ENCODE assay signal across 12 mouse cellular contexts in genomic region chr3:79283976-79284375, GRCm38 (mm10). TPM values are rescaled to one million over a fixed set of nuclear protein-coding genes. Genes with fewer than 3 reads are reported as not detected.
A peak's percentile ranks its signal among the peaks of the same experiment; 100 is the strongest.
DNase-seq lines count a peak whose midpoint lies in the region; ATAC-seq and TF ChIP-seq lines count a peak whose summit lies in the region.
"Had no signal": no experiment of that assay in that cellular context is flagged by ENCODE, and none has a peak within 500 bp of the region (broad histone marks: within the 10 kb centered on the region; RNA-seq: fewer than 3 reads in every experiment).

No protein-coding gene starts in this region.

- no peak for ATAC-seq in kidney, embryonic 14.5 days (ENCODE audit: low FRiP score, low TSS enrichment)
- no peak for ATAC-seq in stomach, embryonic 14.5 days (ENCODE audit: insufficient number of reproducible peaks, insufficient read depth, low FRiP score, low read depth)
- no peak for ATAC-seq in stomach, postnatal 0 days (ENCODE audit: low FRiP score, low TSS enrichment)
- ATAC-seq in hindbrain, embryonic 16.5 days = no peak

- no peak overlapping the region for H3K4me2 ChIP-seq in kidney, embryonic 14.5 days (replicated peaks; ENCODE audit: low read depth, low read length)
- H3K4me2 ChIP-seq in stomach, embryonic 14.5 days (replicated peaks; ENCODE audit: low read depth, low read length) = peak overlapping the region; percentile 76; the same call in 1 of the 2 replicates
- H3K4me2 ChIP-seq in stomach, postnatal 0 days (replicated peaks; ENCODE audit: low read depth) = no peak overlapping the region
- peak overlapping the region; percentile 76 for H3K4me2 ChIP-seq in hindbrain, embryonic 16.5 days (ENCODE audit: low read length)

- no peak for TF ChIP-seq EP300 in stomach, postnatal 0 days (optimal IDR thresholded peaks at IDR 0.05)

- TF ChIP-seq POLR2A in kidney, adult 2 months (IDR thresholded peaks at IDR 0.05; ENCODE audit: low read depth, low read length) = no peak

- 42% methylated on average over 3 of the region's 3 CpGs for WGBS in kidney, adult 2 months
- 59% methylated on average over 3 of the region's 3 CpGs for WGBS in kidney, embryonic 14.5 days
- 66% methylated on average over 3 of the region's 3 CpGs for WGBS in stomach, embryonic 14.5 days
- WGBS in stomach, postnatal 0 days = 61% methylated on average over 3 of the region's 3 CpGs
- 63% methylated on average over 3 of the region's 3 CpGs for WGBS in hindbrain, embryonic 16.5 days

- DNase-seq in kidney, adult 2 months = peak; percentile 18
- no peak for DNase-seq in stomach, postnatal 0 days (ENCODE audit: low spot score)
- DNase-seq in adrenal gland, postnatal 10 days = no peak
- no peak for DNase-seq in MN1 (ENCODE audit: low spot score)
- DNase-seq: thymus, adult 2 months had no signal

- no peaks in the 10 kb centered on the region for H3K9me3 ChIP-seq in kidney, embryonic 14.5 days (ENCODE audit: control insufficient read depth, low read length)
- H3K9me3 ChIP-seq in stomach, embryonic 14.5 days (ENCODE audit: control insufficient read depth, low read depth, low read length) = no peaks in the 10 kb centered on the region
- no peaks in the 10 kb centered on the region for H3K9me3 ChIP-seq in stomach, postnatal 0 days (ENCODE audit: control insufficient read depth, low read length)
- no peaks in the 10 kb centered on the region for H3K9me3 ChIP-seq in hindbrain, embryonic 16.5 days (ENCODE audit: control insufficient read depth, low read length)
- H3K9me3 ChIP-seq: limb, embryonic 15.5 days had no signal

- H3K4me3 ChIP-seq in kidney, adult 2 months (ENCODE audit: insufficient read depth, low read depth, low read length) = no peak overlapping the region
- no peak overlapping the region for H3K4me3 ChIP-seq in kidney, embryonic 14.5 days (ENCODE audit: low read length)
- H3K4me3 ChIP-seq in stomach, embryonic 14.5 days (ENCODE audit: low read depth, low read length) = no peak overlapping the region
- no peak overlapping the region for H3K4me3 ChIP-seq in stomach, postnatal 0 days (ENCODE audit: low read depth, low read length)
- no peak overlapping the region for H3K4me3 ChIP-seq in hindbrain, embryonic 16.5 days (ENCODE audit: low read length)

- no peaks in the 10 kb centered on the region for H3K36me3 ChIP-seq in kidney, adult 2 months (ENCODE audit: control insufficient read depth, insufficient read depth, low read length)
- H3K36me3 ChIP-seq in kidney, embryonic 14.5 days (ENCODE audit: control insufficient read depth, insufficient read depth, low read length) = no peaks in the 10 kb centered on the region
- no peaks in the 10 kb centered on the region for H3K36me3 ChIP-seq in stomach, embryonic 14.5 days (ENCODE audit: control insufficient read depth, insufficient read depth, low read length)
- no peaks in the 10 kb centered on the region for H3K36me3 ChIP-seq in stomach, postnatal 0 days (ENCODE audit: control insufficient read depth, insufficient read depth, low read length)
- H3K36me3 ChIP-seq in hindbrain, embryonic 16.5 days (ENCODE audit: control insufficient read depth, insufficient read depth, low read length) = no peaks in the 10 kb centered on the region
- H3K36me3 ChIP-seq: limb, embryonic 15.5 days had no signal

- H3K27ac ChIP-seq in kidney, adult 2 months (ENCODE audit: insufficient read depth, low read depth, low read length) = no peak overlapping the region
- no peak overlapping the region for H3K27ac ChIP-seq in kidney, embryonic 14.5 days (ENCODE audit: low read depth, low read length)
- H3K27ac ChIP-seq in stomach, embryonic 14.5 days (ENCODE audit: low read length) = no peak overlapping the region
- no peak overlapping the region for H3K27ac ChIP-seq in stomach, postnatal 0 days (replicated peaks)
- no peak overlapping the region for H3K27ac ChIP-seq in hindbrain, embryonic 16.5 days (ENCODE audit: low read depth, low read length)
- H3K27ac ChIP-seq: limb, embryonic 15.5 days had no signal

- TF ChIP-seq CTCF in kidney, adult 2 months (conservative IDR thresholded peaks at IDR 0.05; ENCODE audit: insufficient read depth, insufficient read length, low read depth, low read length) = no peak
- TF ChIP-seq CTCF in stomach, postnatal 0 days (IDR thresholded peaks at IDR 0.05; ENCODE audit: low read depth) = no peak

- H3K9ac ChIP-seq in kidney, embryonic 14.5 days (ENCODE audit: low read depth, low read length) = no peak overlapping the region
- no peak overlapping the region for H3K9ac ChIP-seq in stomach, embryonic 14.5 days (replicated peaks; ENCODE audit: low read depth, low read length)
- no peak overlapping the region for H3K9ac ChIP-seq in stomach, postnatal 0 days (ENCODE audit: low read length)
- H3K9ac ChIP-seq in hindbrain, embryonic 16.5 days (ENCODE audit: low read depth, low read length) = no peak overlapping the region
- H3K9ac ChIP-seq: limb, embryonic 15.5 days had no signal

- peaks cover 31% of the 10 kb centered on the region for H3K4me1 ChIP-seq in kidney, adult 2 months (ENCODE audit: control insufficient read depth, insufficient read depth, low read length)
- H3K4me1 ChIP-seq in kidney, embryonic 14.5 days (ENCODE audit: control insufficient read depth, insufficient read depth, low read length) = peaks cover 11% of the 10 kb centered on the region
- H3K4me1 ChIP-seq in stomach, embryonic 14.5 days (ENCODE audit: control insufficient read depth, insufficient read depth, low read length) = peaks cover 24% of the 10 kb centered on the region
- peaks cover 10% of the 10 kb centered on the region for H3K4me1 ChIP-seq in stomach, postnatal 0 days (replicated peaks; ENCODE audit: control insufficient read depth, insufficient read depth)
- peaks cover 28% of the 10 kb centered on the region for H3K4me1 ChIP-seq in hindbrain, embryonic 16.5 days (ENCODE audit: control insufficient read depth, insufficient read depth, low read depth, low read length)

- no peaks in the 10 kb centered on the region for H3K27me3 ChIP-seq in kidney, adult 2 months (replicated peaks; ENCODE audit: control insufficient read depth, insufficient read depth, low read length)
- no peaks in the 10 kb centered on the region for H3K27me3 ChIP-seq in kidney, embryonic 14.5 days (ENCODE audit: control insufficient read depth, insufficient read depth, low read length)
- no peaks in the 10 kb centered on the region for H3K27me3 ChIP-seq in stomach, embryonic 14.5 days (ENCODE audit: control insufficient read depth, insufficient read depth, low read length)
- H3K27me3 ChIP-seq in stomach, postnatal 0 days (ENCODE audit: control insufficient read depth, insufficient read depth, low read length) = no peaks in the 10 kb centered on the region
- no peaks in the 10 kb centered on the region for H3K27me3 ChIP-seq in hindbrain, embryonic 16.5 days (replicated peaks; ENCODE audit: control insufficient read depth, insufficient read depth, low read length)

RNA-seq across cellular contexts. Expression of gene Rapgef2, which starts 2.3 kb away (rescaled TPM):
- polyA plus RNA-seq in kidney, adult 2 months (2012; rRNA removed) = 7.6 and 8.0 TPM in 2 replicates
- polyA plus RNA-seq in kidney, embryonic 14.5 days (2014; fragmentation: Nextera tagmentation; extraction: Ambion mirVana) = 6.1 and 9.0 TPM in 2 replicates
- 8.6 and 10.7 TPM in 2 replicates for polyA plus RNA-seq in stomach, embryonic 14.5 days (2014; fragmentation: Nextera tagmentation; extraction: Ambion mirVana)
- 2.3 and 2.4 TPM in 2 replicates for polyA plus RNA-seq in stomach, postnatal 0 days (2015; fragmentation: Nextera tagmentation; extraction: Ambion mirVana)
- 11.0 and 12.5 TPM in 2 replicates for polyA plus RNA-seq in hindbrain, embryonic 16.5 days (2015; fragmentation: Nextera tagmentation; extraction: Ambion mirVana)
- 10 to 100 TPM; 25.2 to 30.4 TPM for total RNA-seq in adrenal gland, postnatal 10 days (2021)

RNA-seq across cellular contexts. Expression of gene Gm17359, which starts 52.5 kb away (rescaled TPM):
- polyA plus RNA-seq in kidney, adult 2 months (2012; rRNA removed) = 0.08 and 0.10 TPM in 2 replicates
- polyA plus RNA-seq in kidney, embryonic 14.5 days (2014; fragmentation: Nextera tagmentation; extraction: Ambion mirVana) = not detected in 2 replicates
- not detected in 2 replicates for polyA plus RNA-seq in stomach, embryonic 14.5 days (2014; fragmentation: Nextera tagmentation; extraction: Ambion mirVana)
- polyA plus RNA-seq in stomach, postnatal 0 days (2015; fragmentation: Nextera tagmentation; extraction: Ambion mirVana) = 0.12 TPM in 1 of 2 replicates, not detected in the other
- not detected in 2 replicates for polyA plus RNA-seq in hindbrain, embryonic 16.5 days (2015; fragmentation: Nextera tagmentation; extraction: Ambion mirVana)
- not detected for total RNA-seq in adrenal gland, postnatal 10 days (2021)
- total RNA-seq: megakaryocyte progenitor cell, adult 5-6 weeks had no signal
- polyA plus RNA-seq: cortical plate, adult 2 months; frontal cortex, adult 2 months; limb, embryonic 15.5 days had no signal

Comparison
In these comparisons a context has a peak if more than half of its experiments do, and no peak if none do; other contexts are left out.
1. H3K4me2 ChIP-seq: peak in stomach, embryonic 14.5 days (single experiment) and hindbrain, embryonic 16.5 days (single experiment); none in kidney, embryonic 14.5 days (single experiment) and stomach, postnatal 0 days (single experiment).